Mouse (Mus musculus): ENCODE data around the gene Slc1a4. TPM values are rescaled to one million over a fixed set of nuclear protein-coding genes. Genes with fewer than 3 reads are reported as not detected.

Gene Slc1a4
- polyA plus RNA-seq, 1 experiment from 2014 or later, result 65.5 TPM

- WGBS, result 73% methylated on average over 5 of the region's 5 CpGs
- no peaks in the 10 kb centered on the region for H3K9me3 ChIP-seq
- ATAC-seq (ENCODE audit: low FRiP score, low read depth), result peak; percentile 56; the same call in 1 of the 2 replicates
Observed at GRCm38 (mm10) chr11:20278702-20279101, 53.8 kb downstream of the Slc1a4 start.

GRCm38 (mm10) chr11:20277106-20277505 lies 55.4 kb downstream of the Slc1a4 start:
- Histone ChIP-seq H3K27me3 (no peaks in the 10 kb centered on the region), H3K4me3 (no peak overlapping the region), H3K36me3 (no peaks in the 10 kb centered on the region), H3K27ac (replicated peaks) (no peak overlapping the region), H3K4me1 (replicated peaks) (no peaks in the 10 kb centered on the region), H3K9me3 (no peaks in the 10 kb centered on the region), H3K9ac (no peak overlapping the region), H3K4me2 (no peak overlapping the region)
- ATAC-seq (ENCODE audit: low FRiP score, low read depth), result no peak
- WGBS, result 79% methylated on average over 2 of the region's 2 CpGs

More at GRCm38 (mm10) chr11:20278702-20279101, 53.8 kb downstream of the Slc1a4 start:
- Histone ChIP-seq H3K4me3 (no peak overlapping the region), H3K27me3 (no peaks in the 10 kb centered on the region), H3K27ac (replicated peaks) (no peak overlapping the region), H3K4me2 (no peak overlapping the region), H3K4me1 (replicated peaks) (no peaks in the 10 kb centered on the region), H3K36me3 (no peaks in the 10 kb centered on the region), H3K9ac (no peak overlapping the region)

- no peak overlapping the region for H3K27ac ChIP-seq (replicated peaks)
- no peaks in the 10 kb centered on the region for H3K36me3 ChIP-seq
- no peaks in the 10 kb centered on the region for H3K4me1 ChIP-seq (replicated peaks)
- WGBS, result 74% methylated on average over 2 of the region's 2 CpGs
- no peak for ATAC-seq (ENCODE audit: low FRiP score, low read depth)
- H3K9ac ChIP-seq, result no peak overlapping the region
- no peaks in the 10 kb centered on the region for H3K9me3 ChIP-seq
- no peaks in the 10 kb centered on the region for H3K27me3 ChIP-seq
- no peak overlapping the region for H3K4me3 ChIP-seq
- H3K4me2 ChIP-seq, result no peak overlapping the region
Observed at GRCm38 (mm10) chr11:20275974-20276373, 56.5 kb downstream of the Slc1a4 start.

- ATAC-seq (ENCODE audit: low FRiP score, low read depth), result no peak
- 90% methylated on average over 6 of the region's 6 CpGs for WGBS
Observed at GRCm38 (mm10) chr11:20269885-20270284, 62.6 kb downstream of the Slc1a4 start.

GRCm38 (mm10) chr11:20262628-20263380 lies 69.7 kb downstream of the Slc1a4 start:
- WGBS, result 62% methylated on average over 8 of the region's 8 CpGs
- H3K9ac ChIP-seq, result no peak overlapping the region
- no peak overlapping the region for H3K27ac ChIP-seq (replicated peaks)
- no peak overlapping the region for H3K4me2 ChIP-seq
- ATAC-seq (ENCODE audit: low FRiP score, low read depth), result peak; percentile 77; the same call in 1 of the 2 replicates
- H3K4me1 ChIP-seq (replicated peaks), result no peaks in the 10 kb centered on the region
- H3K27me3 ChIP-seq, result no peaks in the 10 kb centered on the region
- no peaks in the 10 kb centered on the region for H3K9me3 ChIP-seq
- H3K4me3 ChIP-seq, result no peak overlapping the region
- H3K36me3 ChIP-seq, result no peaks in the 10 kb centered on the region

More at GRCm38 (mm10) chr11:20269885-20270284, 62.6 kb downstream of the Slc1a4 start:
- Histone ChIP-seq H3K4me3 (no peak overlapping the region), H3K9me3 (no peaks in the 10 kb centered on the region), H3K9ac (no peak overlapping the region), H3K27ac (replicated peaks) (no peak overlapping the region), H3K27me3 (no peaks in the 10 kb centered on the region), H3K4me2 (no peak overlapping the region), H3K36me3 (no peaks in the 10 kb centered on the region), H3K4me1 (replicated peaks) (no peaks in the 10 kb centered on the region)

- WGBS, result 88% methylated on average over 4 of the region's 4 CpGs
- Histone ChIP-seq H3K36me3 (no peaks in the 10 kb centered on the region), H3K27me3 (no peaks in the 10 kb centered on the region), H3K9me3 (no peaks in the 10 kb centered on the region), H3K4me1 (replicated peaks) (0 out of 2 replicates have a peak, but pooled peaks cover 2% of the 10 kb centered on the region), H3K4me3 (no peak overlapping the region), H3K4me2 (no peak overlapping the region), H3K27ac (replicated peaks) (no peak overlapping the region), H3K9ac (no peak overlapping the region)
- ATAC-seq (ENCODE audit: low FRiP score, low read depth), result no peak
Observed at GRCm38 (mm10) chr11:20254791-20255190, 77.7 kb downstream of the Slc1a4 start.

GRCm38 (mm10) chr11:20253088-20253487 lies 79.4 kb downstream of the Slc1a4 start:
- H3K27me3 ChIP-seq, result no peaks in the 10 kb centered on the region
- H3K27ac ChIP-seq (replicated peaks), result no peak overlapping the region
- no peak overlapping the region for H3K4me3 ChIP-seq
- WGBS, result 83% methylated on average over 2 of the region's 2 CpGs
- H3K4me1 ChIP-seq (replicated peaks), result peaks cover 10% of the 10 kb centered on the region
- no peak overlapping the region for H3K4me2 ChIP-seq
- ATAC-seq (ENCODE audit: low FRiP score, low read depth), result no peak
- no peaks in the 10 kb centered on the region for H3K36me3 ChIP-seq
- no peaks in the 10 kb centered on the region for H3K9me3 ChIP-seq
- H3K9ac ChIP-seq, result no peak overlapping the region

Other genes with a start within 250 kb of the Slc1a4 start
- gene Actr2, start 219.8 kb downstream of the Slc1a4 start, polyA plus RNA-seq (2015; fragmentation: Nextera tagmentation; extraction: Ambion mirVana), result 151 and 156 TPM in 2 replicates
- 291 and 306 TPM in 2 replicates for gene Rab1a, start 131.3 kb downstream of the Slc1a4 start, polyA plus RNA-seq (2015; fragmentation: Nextera tagmentation; extraction: Ambion mirVana)
- gene Cep68, start 83.3 kb downstream of the Slc1a4 start, polyA plus RNA-seq (2015; fragmentation: Nextera tagmentation; extraction: Ambion mirVana), result 27.1 and 30.5 TPM in 2 replicates
- 27.9 and 33.5 TPM in 2 replicates for gene Sertad2, start 210.5 kb upstream of the Slc1a4 start, polyA plus RNA-seq (2015; fragmentation: Nextera tagmentation; extraction: Ambion mirVana)